Mouse (Mus musculus) cerebellum, adult 2 months (tissue): ENCODE measurements around the gene Cd22.

Experiments
- CTCF ChIP-seq: fragments of 200-500 bp; IDR thresholded peaks from 2 replicates; pipeline ENCODE4 v1.5.1; 2011; ENCODE audit warnings: low read depth, mild to moderate bottlenecking, control low read depth, low read length, moderate library complexity, borderline replicate concordance; ENCODE audit not compliant: insufficient read depth
- POLR2A ChIP-seq: fragments of 200-500 bp; IDR thresholded peaks from 2 replicates; pipeline ENCODE4 v1.6.1; 2011; ENCODE audit warnings: low read length, control low read depth, borderline replicate concordance; ENCODE audit not compliant: insufficient read depth

- TF ChIP-seq CTCF: no peak
- no peak for TF ChIP-seq POLR2A
Observed at GRCm38 (mm10) chr7:30832261-30832660, 47.9 kb downstream of the Cd22 start.
